In genomic region chr11:46109206-46109605, GRCm38 (mm10) we compare ENCODE assay signal across 16 mouse cellular contexts. TPM values are rescaled to one million over a fixed set of nuclear protein-coding genes. Genes with fewer than 3 reads are reported as not detected.
DNase-seq lines count a peak whose midpoint lies in the region; ATAC-seq and TF ChIP-seq lines count a peak whose summit lies in the region.
"Had no signal": no experiment of that assay in that cellular context is flagged by ENCODE, and none has a peak within 500 bp of the region (broad histone marks: within the 10 kb centered on the region; RNA-seq: fewer than 3 reads in every experiment).

No protein-coding gene starts in this region.

- TF ChIP-seq CTCF in forebrain, postnatal 0 days (IDR thresholded peaks at IDR 0.05; ENCODE audit: low read depth) = no peak

- no peaks in the 10 kb centered on the region for H3K4me1 ChIP-seq in forebrain, embryonic 16.5 days (replicated peaks; ENCODE audit: control insufficient read depth, insufficient read depth, low read length)
- H3K4me1 ChIP-seq in forebrain, postnatal 0 days (ENCODE audit: insufficient read depth) = no peaks in the 10 kb centered on the region
- H3K4me1 ChIP-seq in hindbrain, embryonic 16.5 days (ENCODE audit: control insufficient read depth, insufficient read depth, low read depth, low read length) = no peaks in the 10 kb centered on the region
- no peaks in the 10 kb centered on the region for H3K4me1 ChIP-seq in hindbrain, embryonic 14.5 days (replicated peaks; ENCODE audit: control insufficient read depth, insufficient read depth, low read length)
- H3K4me1 ChIP-seq: embryonic facial prominence, embryonic 10.5 days had no signal

- intact Hi-C loops in left cerebral cortex, postnatal 36 days (cut with DNase I) = no loop called here

- H3K4me3 ChIP-seq in forebrain, embryonic 16.5 days (replicated peaks; ENCODE audit: low read length) = no peak overlapping the region
- H3K4me3 ChIP-seq in forebrain, postnatal 0 days (ENCODE audit: low read depth, low read length) = no peak overlapping the region
- H3K4me3 ChIP-seq in hindbrain, embryonic 16.5 days (ENCODE audit: low read length) = no peak overlapping the region
- H3K4me3 ChIP-seq in hindbrain, embryonic 14.5 days (replicated peaks; ENCODE audit: low read length) = no peak overlapping the region
- H3K4me3 ChIP-seq: embryonic facial prominence, embryonic 10.5 days had no signal

- no peak overlapping the region for H3K9ac ChIP-seq in forebrain, embryonic 16.5 days (replicated peaks; ENCODE audit: low read depth, low read length)
- no peak overlapping the region for H3K9ac ChIP-seq in forebrain, postnatal 0 days
- no peak overlapping the region for H3K9ac ChIP-seq in hindbrain, embryonic 16.5 days (ENCODE audit: low read depth, low read length)
- H3K9ac ChIP-seq in hindbrain, embryonic 14.5 days = no peak overlapping the region

- DNase-seq in forebrain, postnatal 0 days = no peak
- DNase-seq in hindbrain, embryonic 14.5 days (ENCODE audit: low spot score) = no peak
- peak; percentile 59 for DNase-seq in retina, postnatal 1 day
- no peak for DNase-seq in retina, embryonic 14.5 days (ENCODE audit: low spot score)
- no peak for DNase-seq in left cerebral cortex, postnatal 36 days (ENCODE audit: low spot score in 2 of 2)
- DNase-seq: adrenal gland, adult 2 months; adrenal gland, postnatal 25 days; cerebellum, adult 2 months; cerebellum, postnatal 10 days; gastrocnemius, postnatal 14 days; kidney, adult 11 months had no signal

- 0 out of 2 replicates have a peak, but pooled peaks have one; percentile 31 for ATAC-seq in forebrain, embryonic 16.5 days
- no peak for ATAC-seq in forebrain, postnatal 0 days
- ATAC-seq in hindbrain, embryonic 16.5 days = peak; percentile 27; the same call in 1 of the 2 replicates
- ATAC-seq in hindbrain, embryonic 14.5 days (ENCODE audit: low FRiP score) = no peak; the same call in 1 of the 2 replicates
- ATAC-seq: hindbrain, postnatal 0 days had no signal

- H3K9me3 ChIP-seq in forebrain, embryonic 16.5 days (ENCODE audit: control insufficient read depth, low read length) = no peaks in the 10 kb centered on the region
- H3K9me3 ChIP-seq in forebrain, postnatal 0 days (ENCODE audit: low read length) = no peaks in the 10 kb centered on the region
- no peaks in the 10 kb centered on the region for H3K9me3 ChIP-seq in hindbrain, embryonic 16.5 days (ENCODE audit: control insufficient read depth, low read length)
- H3K9me3 ChIP-seq in hindbrain, embryonic 14.5 days (ENCODE audit: control insufficient read depth, low read length) = no peaks in the 10 kb centered on the region
- H3K9me3 ChIP-seq: embryonic facial prominence, embryonic 10.5 days had no signal

- WGBS in forebrain, embryonic 16.5 days = 18% methylated on average over 5 of the region's 5 CpGs
- WGBS in forebrain, postnatal 0 days = 30% methylated on average over 5 of the region's 5 CpGs
- 48% methylated on average over 5 of the region's 5 CpGs for WGBS in hindbrain, embryonic 16.5 days
- 46% methylated on average over 5 of the region's 5 CpGs for WGBS in hindbrain, embryonic 14.5 days

- no peaks in the 10 kb centered on the region for H3K36me3 ChIP-seq in forebrain, embryonic 16.5 days (ENCODE audit: control insufficient read depth, insufficient read depth)
- peaks cover 7% of the 10 kb centered on the region for H3K36me3 ChIP-seq in forebrain, postnatal 0 days (ENCODE audit: insufficient read depth)
- H3K36me3 ChIP-seq in hindbrain, embryonic 16.5 days (ENCODE audit: control insufficient read depth, insufficient read depth, low read length) = peaks cover under 1% of the 10 kb centered on the region; the same call in 1 of the 2 replicates
- H3K36me3 ChIP-seq in hindbrain, embryonic 14.5 days (replicated peaks; ENCODE audit: control insufficient read depth, insufficient read depth) = peaks cover 7% of the 10 kb centered on the region

- H3K4me2 ChIP-seq in forebrain, embryonic 16.5 days (ENCODE audit: low read length) = no peak overlapping the region
- no peak overlapping the region for H3K4me2 ChIP-seq in forebrain, postnatal 0 days (ENCODE audit: low read depth)
- H3K4me2 ChIP-seq in hindbrain, embryonic 16.5 days (ENCODE audit: low read length) = no peak overlapping the region
- no peak overlapping the region for H3K4me2 ChIP-seq in hindbrain, embryonic 14.5 days (replicated peaks)

- H3K27ac ChIP-seq in forebrain, embryonic 16.5 days (ENCODE audit: low read length) = no peak overlapping the region
- no peak overlapping the region for H3K27ac ChIP-seq in forebrain, postnatal 0 days (ENCODE audit: low read depth, low read length)
- no peak overlapping the region for H3K27ac ChIP-seq in hindbrain, embryonic 16.5 days (ENCODE audit: low read depth, low read length)
- H3K27ac ChIP-seq in hindbrain, embryonic 14.5 days = no peak overlapping the region
- H3K27ac ChIP-seq: embryonic facial prominence, embryonic 10.5 days; hindbrain, postnatal 0 days had no signal

- H3K27me3 ChIP-seq in forebrain, embryonic 16.5 days (replicated peaks; ENCODE audit: control insufficient read depth, insufficient read depth, low read length) = no peaks in the 10 kb centered on the region
- H3K27me3 ChIP-seq in forebrain, postnatal 0 days (ENCODE audit: insufficient read depth, low read length) = no peaks in the 10 kb centered on the region
- no peaks in the 10 kb centered on the region for H3K27me3 ChIP-seq in hindbrain, embryonic 16.5 days (replicated peaks; ENCODE audit: control insufficient read depth, insufficient read depth, low read length)
- no peaks in the 10 kb centered on the region for H3K27me3 ChIP-seq in hindbrain, embryonic 14.5 days (ENCODE audit: control insufficient read depth, insufficient read depth, low read length)

RNA-seq across cellular contexts. Expression of gene Adam19, which starts 53.4 kb away (rescaled TPM):
- 9.7 and 10.8 TPM in 2 replicates for polyA plus RNA-seq in forebrain, embryonic 16.5 days (2015; fragmentation: Nextera tagmentation; extraction: Ambion mirVana)
- total RNA-seq in forebrain, postnatal 0 days (2014; rRNA removed) = 16.2 and 19.8 TPM in 2 replicates
- 3.5 and 5.0 TPM in 2 replicates for polyA plus RNA-seq in forebrain, postnatal 0 days (2015; fragmentation: Nextera tagmentation; extraction: Ambion mirVana)
- polyA plus RNA-seq in hindbrain, embryonic 16.5 days (2015; fragmentation: Nextera tagmentation; extraction: Ambion mirVana) = 9.4 and 13.0 TPM in 2 replicates
- 12.2 and 14.5 TPM in 2 replicates for polyA plus RNA-seq in hindbrain, embryonic 14.5 days (2014; fragmentation: Nextera tagmentation; extraction: Ambion mirVana)
- 10 to 100 TPM; 16.8 to 20.9 TPM for total RNA-seq in left cerebral cortex, postnatal 36 days (2021)

RNA-seq across cellular contexts. Expression of gene Gm12166, which starts 57.1 kb away (rescaled TPM):
- 4.1 and 5.0 TPM in 2 replicates for polyA plus RNA-seq in forebrain, embryonic 16.5 days (2015; fragmentation: Nextera tagmentation; extraction: Ambion mirVana)
- 9.2 and 15.1 TPM in 2 replicates for total RNA-seq in forebrain, postnatal 0 days (2014; rRNA removed)
- 6.6 and 7.4 TPM in 2 replicates for polyA plus RNA-seq in forebrain, postnatal 0 days (2015; fragmentation: Nextera tagmentation; extraction: Ambion mirVana)
- 5.5 and 13.3 TPM in 2 replicates for polyA plus RNA-seq in hindbrain, embryonic 16.5 days (2015; fragmentation: Nextera tagmentation; extraction: Ambion mirVana)
- polyA plus RNA-seq in hindbrain, embryonic 14.5 days (2014; fragmentation: Nextera tagmentation; extraction: Ambion mirVana) = 4.4 and 6.6 TPM in 2 replicates
- total RNA-seq in left cerebral cortex, postnatal 36 days (2021) = 1 to 10 TPM; 2.6 to 6.4 TPM

RNA-seq across cellular contexts. Expression of gene Nipal4, which starts 57.1 kb away (rescaled TPM):
- 0.11 and 0.29 TPM in 2 replicates for polyA plus RNA-seq in forebrain, embryonic 16.5 days (2015; fragmentation: Nextera tagmentation; extraction: Ambion mirVana)
- 0.14 and 0.38 TPM in 2 replicates for total RNA-seq in forebrain, postnatal 0 days (2014; rRNA removed)
- polyA plus RNA-seq in forebrain, postnatal 0 days (2015; fragmentation: Nextera tagmentation; extraction: Ambion mirVana) = 0.06 and 0.07 TPM in 2 replicates
- 0.26 and 0.45 TPM in 2 replicates for polyA plus RNA-seq in hindbrain, embryonic 16.5 days (2015; fragmentation: Nextera tagmentation; extraction: Ambion mirVana)
- polyA plus RNA-seq in hindbrain, embryonic 14.5 days (2014; fragmentation: Nextera tagmentation; extraction: Ambion mirVana) = 0.38 and 0.46 TPM in 2 replicates
- 1 to 10 TPM; 1.9 to 2.5 TPM for total RNA-seq in left cerebral cortex, postnatal 36 days (2021)
- total RNA-seq: adrenal gland, adult 2 months; gastrocnemius, adult 18-20 months had no signal

Comparison
In these comparisons a context has a peak if more than half of its experiments do, and no peak if none do; other contexts are left out.
1. ATAC-seq: peak in forebrain, embryonic 16.5 days (single experiment) and hindbrain, embryonic 16.5 days (single experiment); none in forebrain, postnatal 0 days (single experiment) and hindbrain, embryonic 14.5 days (single experiment).